Mouse (Mus musculus) liver, postnatal 0 days (tissue): ENCODE results near the gene Ttc8. TPM values are rescaled to one million over a fixed set of nuclear protein-coding genes. Genes with fewer than 3 reads are reported as not detected.

Experiments used
- ATAC-seq: fragments of 200-750 bp; cut with Nextera tagmentation; 2 replicates; pipeline ENCODE4 v1.8.0; 2017; ENCODE audit warnings: mild to moderate bottlenecking, moderate library complexity
- DNase-seq: peaks from one replicate; pipeline ENCODE4 v3.0.0-alpha.2; 2016
- H3K27ac ChIP-seq: fragments of 300-500 bp; sonication (generic); 2 replicates; pipeline ENCODE4 v1.5.1; 2014; ENCODE audit warnings: antibody characterized with exemption, moderate library complexity, mild to moderate bottlenecking, low read depth
- H3K27me3 ChIP-seq: fragments of 300-500 bp; sonication (generic); 2 replicates; pipeline ENCODE4 v1.6.1; 2014; ENCODE audit warnings: low read length, control low read depth, mixed read lengths; ENCODE audit not compliant: insufficient read depth
- H3K36me3 ChIP-seq: fragments of 300-500 bp; sonication (generic); replicated peaks from 2 replicates; pipeline ENCODE4 v1.6.1; 2014; ENCODE audit warnings: mild to moderate bottlenecking, control low read depth, low read length, moderate library complexity, mixed read lengths; ENCODE audit not compliant: insufficient read depth
- H3K4me1 ChIP-seq: fragments of 300-500 bp; sonication (generic); 2 replicates; pipeline ENCODE4 v1.6.1; 2014; ENCODE audit warnings: antibody characterized with exemption, mild to moderate bottlenecking, control low read depth; ENCODE audit not compliant: insufficient read depth
- H3K4me2 ChIP-seq: fragments of 300-500 bp; sonication (generic); 2 replicates; pipeline ENCODE4 v1.6.1; 2014; ENCODE audit warnings: low read depth, mild to moderate bottlenecking, low read length, moderate library complexity, mixed read lengths
- H3K4me3 ChIP-seq: fragments of 300-500 bp; sonication (generic); 2 replicates; pipeline ENCODE4 v1.5.1; 2014; ENCODE audit warnings: low read depth, low read length
- H3K9ac ChIP-seq: fragments of 300-500 bp; sonication (generic); replicated peaks from 2 replicates; pipeline ENCODE4 v1.6.1; 2014; ENCODE audit warnings: mild to moderate bottlenecking, moderate library complexity
- H3K9me3 ChIP-seq: fragments of 300-500 bp; sonication (generic); 2 replicates; pipeline ENCODE4 v1.6.1; 2016; ENCODE audit warnings: mild to moderate bottlenecking, control low read depth, low read length, mixed read lengths
- CTCF ChIP-seq: sonication (generic); IDR thresholded peaks from 2 replicates; pipeline ENCODE4 v1.5.1; 2016; ENCODE audit warnings: antibody characterized with exemption, low read depth
- EP300 ChIP-seq: IDR thresholded peaks from 2 replicates; pipeline ENCODE4 v1.6.1; 2016; ENCODE audit warnings: antibody characterized with exemption, low read depth, mild to moderate bottlenecking
- WGBS: fragments of 180-500 bp; shearing (Covaris S2); extraction: QIAGEN DNeasy Blood & Tissue Kit; methylation state at CpG from one replicate; pipeline ENCODE4 v1.1.7; 2014; ENCODE audit not compliant: insufficient replicate concordance; 5-methylcytosine and 5-hydroxymethylcytosine counted together
- polyA plus RNA-seq: library from polyadenylated mRNA; unstranded; fragments of >200 nt; fragmentation: Nextera tagmentation; extraction: Ambion mirVana; gene quantifications from 2 replicates; pipeline ENCODE4 v1.2.1, GENCODE M21; 2015

Ttc8 gene
- polyA plus RNA-seq, 1 experiment from 2014 or later, result 2.2 TPM

GRCm38 (mm10) chr12:99009430-99009829 lies 89.1 kb downstream of the Ttc8 start:
- no peak for ATAC-seq
- no peaks in the 10 kb centered on the region for H3K9me3 ChIP-seq
- H3K27me3 ChIP-seq, result no peaks in the 10 kb centered on the region
- no peak overlapping the region for H3K4me3 ChIP-seq
- H3K4me2 ChIP-seq, result no peak overlapping the region
- no peak for TF ChIP-seq CTCF
- no peak for TF ChIP-seq EP300
- H3K4me1 ChIP-seq, result no peaks in the 10 kb centered on the region
- 68% methylated on average over 4 of the region's 4 CpGs for WGBS
- H3K27ac ChIP-seq, result no peak overlapping the region
- no peak for DNase-seq
- no peaks in the 10 kb centered on the region for H3K36me3 ChIP-seq
- H3K9ac ChIP-seq, result no peak overlapping the region

GRCm38 (mm10) chr12:99010044-99010443 lies 89.7 kb downstream of the Ttc8 start:
- Histone ChIP-seq H3K27me3 (no peaks in the 10 kb centered on the region), H3K4me3 (no peak overlapping the region), H3K4me2 (no peak overlapping the region), H3K4me1 (no peaks in the 10 kb centered on the region), H3K36me3 (no peaks in the 10 kb centered on the region), H3K9me3 (no peaks in the 10 kb centered on the region), H3K9ac (no peak overlapping the region), H3K27ac (no peak overlapping the region)
- WGBS, result 87% methylated on average over 6 of the region's 6 CpGs
- DNase-seq (no peak), ATAC-seq (no peak)
- TF ChIP-seq CTCF, result no peak
- TF ChIP-seq EP300, result no peak

GRCm38 (mm10) chr12:99011161-99011861 lies 90.9 kb downstream of the Ttc8 start:
- DNase-seq (no peak), ATAC-seq (no peak)
- Histone ChIP-seq H3K27ac (no peak overlapping the region), H3K27me3 (no peaks in the 10 kb centered on the region), H3K9me3 (no peaks in the 10 kb centered on the region), H3K4me3 (no peak overlapping the region), H3K4me2 (no peak overlapping the region; the same call in 1 of the 2 replicates), H3K9ac (no peak overlapping the region), H3K36me3 (no peaks in the 10 kb centered on the region), H3K4me1 (no peaks in the 10 kb centered on the region)
- TF ChIP-seq CTCF (no peak), EP300 (no peak)
- WGBS, result 35% methylated on average over 22 of the region's 22 CpGs

GRCm38 (mm10) chr12:99015870-99016269 lies 95.5 kb downstream of the Ttc8 start:
- no peak overlapping the region for H3K4me2 ChIP-seq
- no peaks in the 10 kb centered on the region for H3K27me3 ChIP-seq
- H3K4me3 ChIP-seq, result no peak overlapping the region
- TF ChIP-seq EP300 (no peak), CTCF (no peak)
- no peaks in the 10 kb centered on the region for H3K36me3 ChIP-seq
- ATAC-seq (no peak), DNase-seq (no peak)
- no peaks in the 10 kb centered on the region for H3K4me1 ChIP-seq
- 72% methylated on average over 4 of the region's 4 CpGs for WGBS
- no peak overlapping the region for H3K27ac ChIP-seq
- H3K9ac ChIP-seq, result no peak overlapping the region
- no peaks in the 10 kb centered on the region for H3K9me3 ChIP-seq

GRCm38 (mm10) chr12:99024430-99024960 lies 104.1 kb downstream of the Ttc8 start:
- Histone ChIP-seq H3K4me3 (no peak overlapping the region), H3K4me2 (no peak overlapping the region), H3K4me1 (no peaks in the 10 kb centered on the region), H3K27me3 (no peaks in the 10 kb centered on the region), H3K9me3 (no peaks in the 10 kb centered on the region), H3K27ac (no peak overlapping the region), H3K36me3 (no peaks in the 10 kb centered on the region), H3K9ac (no peak overlapping the region)
- TF ChIP-seq EP300 (no peak), CTCF (no peak)
- WGBS, result 75% methylated on average over 6 of the region's 6 CpGs
- ATAC-seq, result no peak
- no peak for DNase-seq

- Histone ChIP-seq H3K27me3 (no peaks in the 10 kb centered on the region), H3K36me3 (no peaks in the 10 kb centered on the region), H3K4me1 (no peaks in the 10 kb centered on the region), H3K9me3 (no peaks in the 10 kb centered on the region), H3K4me2 (no peak overlapping the region), H3K9ac (no peak overlapping the region), H3K27ac (no peak overlapping the region), H3K4me3 (no peak overlapping the region)
- 72% methylated on average over 2 of the region's 2 CpGs for WGBS
- DNase-seq (no peak), ATAC-seq (no peak)
- no peak for TF ChIP-seq CTCF
- TF ChIP-seq EP300, result no peak
These were observed 105.9 kb downstream of the Ttc8 start for GRCm38 (mm10) chr12:99026291-99026690.
